Mouse (Mus musculus): ENCODE measurements around the gene Cenps.
A peak's percentile ranks its signal among the peaks of the same experiment; 100 is the strongest.
"Not testable (repeated sequence)": the region's sequence is repeated elsewhere in the genome, so short reads cannot be mapped to it uniquely, and the experiment has no call there.

Cenps gene

GRCm38 (mm10) chr4:149136982-149137770, at the start of gene Cenps:
TSS of gene Cenps (minus strand) at chr4:149137629.
- DNase-seq (ENCODE audit: extremely low spot score) = peak; percentile 98

GRCm38 (mm10) chr4:149182755-149183154, 45.3 kb upstream of the Cenps start:
- no peak for DNase-seq (ENCODE audit: extremely low spot score)

GRCm38 (mm10) chr4:149182192-149182591, 44.8 kb upstream of the Cenps start:
- DNase-seq (ENCODE audit: extremely low spot score) = no peak

- no peak for DNase-seq (ENCODE audit: extremely low spot score)
Measured at GRCm38 (mm10) chr4:149179573-149179972, 42.1 kb upstream of the Cenps start.

- DNase-seq (ENCODE audit: extremely low spot score) = no peak
Measured at GRCm38 (mm10) chr4:149179160-149179559, 41.7 kb upstream of the Cenps start.

GRCm38 (mm10) chr4:149178328-149178727, 40.9 kb upstream of the Cenps start:
- no peak for DNase-seq (ENCODE audit: extremely low spot score)

GRCm38 (mm10) chr4:149177046-149177445, 39.6 kb upstream of the Cenps start:
- DNase-seq (ENCODE audit: extremely low spot score) = no peak

GRCm38 (mm10) chr4:149176645-149177044, 39.2 kb upstream of the Cenps start:
- no peak for DNase-seq (ENCODE audit: extremely low spot score)

- no peak for DNase-seq (ENCODE audit: extremely low spot score)
Measured at GRCm38 (mm10) chr4:149173661-149174060, 36.2 kb upstream of the Cenps start.

GRCm38 (mm10) chr4:149172666-149173065, 35.2 kb upstream of the Cenps start:
- no peak for DNase-seq (ENCODE audit: extremely low spot score)

GRCm38 (mm10) chr4:149172083-149172482, 34.7 kb upstream of the Cenps start:
- DNase-seq (ENCODE audit: extremely low spot score) = no peak

GRCm38 (mm10) chr4:149171581-149171981, 34.2 kb upstream of the Cenps start:
- no peak for DNase-seq (ENCODE audit: extremely low spot score)

- no peak for DNase-seq (ENCODE audit: extremely low spot score)
Measured at GRCm38 (mm10) chr4:149170394-149170931, 33.0 kb upstream of the Cenps start.

- not testable (repeated sequence) for DNase-seq (ENCODE audit: extremely low spot score)
Measured at GRCm38 (mm10) chr4:149169926-149170325, 32.5 kb upstream of the Cenps start.

- DNase-seq (ENCODE audit: extremely low spot score) = no peak
Measured at GRCm38 (mm10) chr4:149168016-149168415, 30.6 kb upstream of the Cenps start.

- no peak for DNase-seq (ENCODE audit: extremely low spot score)
Measured at GRCm38 (mm10) chr4:149166957-149167611, 29.7 kb upstream of the Cenps start.

- peak; percentile 95 for DNase-seq (ENCODE audit: extremely low spot score)
Measured at GRCm38 (mm10) chr4:149166215-149166946, 29.0 kb upstream of the Cenps start, which contains the start of gene Pgd. TSS of gene Pgd (minus strand) at chr4:149166771.

- DNase-seq (ENCODE audit: extremely low spot score) = no peak
Measured at GRCm38 (mm10) chr4:149164150-149164549, 26.7 kb upstream of the Cenps start.

GRCm38 (mm10) chr4:149163196-149163595, 25.8 kb upstream of the Cenps start:
- no peak for DNase-seq (ENCODE audit: extremely low spot score)

- DNase-seq (ENCODE audit: extremely low spot score) = no peak
Measured at GRCm38 (mm10) chr4:149161166-149161565, 23.7 kb upstream of the Cenps start.

GRCm38 (mm10) chr4:149159891-149160290, 22.5 kb upstream of the Cenps start:
- DNase-seq (ENCODE audit: extremely low spot score) = no peak

GRCm38 (mm10) chr4:149159203-149159602, 21.8 kb upstream of the Cenps start:
- DNase-seq (ENCODE audit: extremely low spot score) = no peak

Measured in embryo, embryonic 9.5 days (tissue).